Mouse (Mus musculus): ENCODE measurements at regions not wholly inside any gene's neighbourhood (a gene's known extent, or its start where the extent isn't known, plus 50 kb on each side); places are given as distances from the start of the nearest gene placed in this dataset.

GRCm38 (mm10) chr14:58253369-58253968 lies 183.1 kb downstream of the Fgf9 start:
- Histone ChIP-seq H3K4me1 (ENCODE audit: control insufficient read depth, low read depth, low read length) (no peaks in the 10 kb centered on the region), H3K4me3 (ENCODE audit: low read depth, low read length) (no peak overlapping the region), H3K4me2 (ENCODE audit: low read depth, low read length) (no peak overlapping the region), H3K27me3 (ENCODE audit: control insufficient read depth, insufficient read depth, low read depth, low read length) (no peaks in the 10 kb centered on the region), H3K27ac (ENCODE audit: low read length) (no peak overlapping the region), H3K9ac (ENCODE audit: low read depth, low read length) (no peak overlapping the region), H3K36me3 (ENCODE audit: control insufficient read depth, insufficient read depth) (no peaks in the 10 kb centered on the region), H3K9me3 (replicated peaks; ENCODE audit: control insufficient read depth, low read length) (no peaks in the 10 kb centered on the region)
- 52% methylated on average over 3 of the region's 3 CpGs for WGBS (ENCODE audit: insufficient replicate concordance)
- ATAC-seq (ENCODE audit: low read depth): peak; percentile 83

- Histone ChIP-seq H3K9ac (ENCODE audit: low read depth, low read length) (no peak overlapping the region), H3K27me3 (ENCODE audit: control insufficient read depth, insufficient read depth, low read depth, low read length) (no peaks in the 10 kb centered on the region), H3K9me3 (replicated peaks; ENCODE audit: control insufficient read depth, low read length) (no peaks in the 10 kb centered on the region), H3K4me1 (ENCODE audit: control insufficient read depth, low read depth, low read length) (no peaks in the 10 kb centered on the region), H3K4me2 (ENCODE audit: low read depth, low read length) (no peak overlapping the region), H3K36me3 (ENCODE audit: control insufficient read depth, insufficient read depth) (no peaks in the 10 kb centered on the region), H3K27ac (ENCODE audit: low read length) (no peak overlapping the region), H3K4me3 (ENCODE audit: low read depth, low read length) (no peak overlapping the region)
- 63% methylated on average over 1 of the region's 1 CpGs for WGBS (ENCODE audit: insufficient replicate concordance)
- ATAC-seq (ENCODE audit: low read depth): no peak
These were observed 155.5 kb downstream of the Fgf9 start for GRCm38 (mm10) chr14:58225869-58226268.

GRCm38 (mm10) chr14:58224419-58224818 lies 154.1 kb downstream of the Fgf9 start:
- H3K4me2 ChIP-seq (ENCODE audit: low read depth, low read length): no peak overlapping the region

GRCm38 (mm10) chr14:58208401-58208800 lies 138.1 kb downstream of the Fgf9 start:
- 73% methylated on average over 1 of the region's 1 CpGs for WGBS (ENCODE audit: insufficient replicate concordance)
- no peak overlapping the region for H3K4me2 ChIP-seq (ENCODE audit: low read depth, low read length)
- no peaks in the 10 kb centered on the region for H3K4me1 ChIP-seq (ENCODE audit: control insufficient read depth, low read depth, low read length)
- no peak overlapping the region for H3K4me3 ChIP-seq (ENCODE audit: low read depth, low read length)
- H3K36me3 ChIP-seq (ENCODE audit: control insufficient read depth, insufficient read depth): no peaks in the 10 kb centered on the region
- no peak overlapping the region for H3K9ac ChIP-seq (ENCODE audit: low read depth, low read length)
- H3K27me3 ChIP-seq (ENCODE audit: control insufficient read depth, insufficient read depth, low read depth, low read length): no peaks in the 10 kb centered on the region
- ATAC-seq (ENCODE audit: low read depth): no peak
- H3K9me3 ChIP-seq (replicated peaks; ENCODE audit: control insufficient read depth, low read length): no peaks in the 10 kb centered on the region
- H3K27ac ChIP-seq (ENCODE audit: low read length): no peak overlapping the region

More at GRCm38 (mm10) chr14:58224419-58224818, 154.1 kb downstream of the Fgf9 start:
- no peak for ATAC-seq (ENCODE audit: low read depth)
- Histone ChIP-seq H3K36me3 (ENCODE audit: control insufficient read depth, insufficient read depth) (no peaks in the 10 kb centered on the region), H3K9ac (ENCODE audit: low read depth, low read length) (no peak overlapping the region), H3K27me3 (ENCODE audit: control insufficient read depth, insufficient read depth, low read depth, low read length) (no peaks in the 10 kb centered on the region), H3K4me3 (ENCODE audit: low read depth, low read length) (no peak overlapping the region), H3K4me1 (ENCODE audit: control insufficient read depth, low read depth, low read length) (no peaks in the 10 kb centered on the region), H3K9me3 (replicated peaks; ENCODE audit: control insufficient read depth, low read length) (no peaks in the 10 kb centered on the region), H3K27ac (ENCODE audit: low read length) (no peak overlapping the region)
- WGBS (ENCODE audit: insufficient replicate concordance): 73% methylated on average over 3 of the region's 3 CpGs

- no peak overlapping the region for H3K4me2 ChIP-seq (ENCODE audit: low read depth, low read length)
These were observed 132.4 kb downstream of the Fgf9 start for GRCm38 (mm10) chr14:58202607-58203295.

GRCm38 (mm10) chr14:58189948-58190347 lies 119.6 kb downstream of the Fgf9 start:
- H3K4me1 ChIP-seq (ENCODE audit: control insufficient read depth, low read depth, low read length): no peaks in the 10 kb centered on the region
- 71% methylated on average over 15 of the region's 15 CpGs for WGBS (ENCODE audit: insufficient replicate concordance)
- no peaks in the 10 kb centered on the region for H3K27me3 ChIP-seq (ENCODE audit: control insufficient read depth, insufficient read depth, low read depth, low read length)
- H3K9me3 ChIP-seq (replicated peaks; ENCODE audit: control insufficient read depth, low read length): no peaks in the 10 kb centered on the region
- H3K27ac ChIP-seq (ENCODE audit: low read length): no peak overlapping the region
- no peak overlapping the region for H3K9ac ChIP-seq (ENCODE audit: low read depth, low read length)
- no peak for ATAC-seq (ENCODE audit: low read depth)
- H3K36me3 ChIP-seq (ENCODE audit: control insufficient read depth, insufficient read depth): no peaks in the 10 kb centered on the region
- no peak overlapping the region for H3K4me3 ChIP-seq (ENCODE audit: low read depth, low read length)
- no peak overlapping the region for H3K4me2 ChIP-seq (ENCODE audit: low read depth, low read length)

More at GRCm38 (mm10) chr14:58202607-58203295, 132.4 kb downstream of the Fgf9 start:
- Histone ChIP-seq H3K36me3 (ENCODE audit: control insufficient read depth, insufficient read depth) (no peaks in the 10 kb centered on the region), H3K27me3 (ENCODE audit: control insufficient read depth, insufficient read depth, low read depth, low read length) (no peaks in the 10 kb centered on the region), H3K4me1 (ENCODE audit: control insufficient read depth, low read depth, low read length) (no peaks in the 10 kb centered on the region), H3K4me3 (ENCODE audit: low read depth, low read length) (no peak overlapping the region), H3K27ac (ENCODE audit: low read length) (no peak overlapping the region), H3K9me3 (replicated peaks; ENCODE audit: control insufficient read depth, low read length) (no peaks in the 10 kb centered on the region), H3K9ac (ENCODE audit: low read depth, low read length) (no peak overlapping the region)
- ATAC-seq (ENCODE audit: low read depth): no peak
- 53% methylated on average over 6 of the region's 6 CpGs for WGBS (ENCODE audit: insufficient replicate concordance)

- no peaks in the 10 kb centered on the region for H3K9me3 ChIP-seq (replicated peaks; ENCODE audit: control insufficient read depth, low read length)
- H3K27ac ChIP-seq (ENCODE audit: low read length): no peak overlapping the region
- 52% methylated on average over 5 of the region's 5 CpGs for WGBS (ENCODE audit: insufficient replicate concordance)
- H3K27me3 ChIP-seq (ENCODE audit: control insufficient read depth, insufficient read depth, low read depth, low read length): no peaks in the 10 kb centered on the region
- no peak overlapping the region for H3K4me3 ChIP-seq (ENCODE audit: low read depth, low read length)
- H3K36me3 ChIP-seq (ENCODE audit: control insufficient read depth, insufficient read depth): no peaks in the 10 kb centered on the region
- no peak overlapping the region for H3K4me2 ChIP-seq (ENCODE audit: low read depth, low read length)
- H3K9ac ChIP-seq (ENCODE audit: low read depth, low read length): no peak overlapping the region
- ATAC-seq (ENCODE audit: low read depth): no peak
- H3K4me1 ChIP-seq (ENCODE audit: control insufficient read depth, low read depth, low read length): no peaks in the 10 kb centered on the region
These were observed 112.5 kb downstream of the Fgf9 start for GRCm38 (mm10) chr14:58182869-58183268.

- no peaks in the 10 kb centered on the region for H3K27me3 ChIP-seq (ENCODE audit: control insufficient read depth, insufficient read depth, low read depth, low read length)
- H3K27ac ChIP-seq (ENCODE audit: low read length): no peak overlapping the region
- H3K4me2 ChIP-seq (ENCODE audit: low read depth, low read length): no peak overlapping the region
- ATAC-seq (ENCODE audit: low read depth): no peak
- H3K9me3 ChIP-seq (replicated peaks; ENCODE audit: control insufficient read depth, low read length): no peaks in the 10 kb centered on the region
- H3K36me3 ChIP-seq (ENCODE audit: control insufficient read depth, insufficient read depth): no peaks in the 10 kb centered on the region
- no peak overlapping the region for H3K4me3 ChIP-seq (ENCODE audit: low read depth, low read length)
- H3K4me1 ChIP-seq (ENCODE audit: control insufficient read depth, low read depth, low read length): no peaks in the 10 kb centered on the region
- no peak overlapping the region for H3K9ac ChIP-seq (ENCODE audit: low read depth, low read length)
These were observed 110.4 kb downstream of the Fgf9 start for GRCm38 (mm10) chr14:58180724-58181123.

GRCm38 (mm10) chr14:58175651-58176363 lies 105.5 kb downstream of the Fgf9 start:
- ATAC-seq (ENCODE audit: low read depth): no peak
- H3K9ac ChIP-seq (ENCODE audit: low read depth, low read length): no peak overlapping the region
- 58% methylated on average over 5 of the region's 5 CpGs for WGBS (ENCODE audit: insufficient replicate concordance)
- no peak overlapping the region for H3K27ac ChIP-seq (ENCODE audit: low read length)
- H3K4me3 ChIP-seq (ENCODE audit: low read depth, low read length): no peak overlapping the region
- no peak overlapping the region for H3K4me2 ChIP-seq (ENCODE audit: low read depth, low read length)
- H3K36me3 ChIP-seq (ENCODE audit: control insufficient read depth, insufficient read depth): no peaks in the 10 kb centered on the region
- H3K27me3 ChIP-seq (ENCODE audit: control insufficient read depth, insufficient read depth, low read depth, low read length): no peaks in the 10 kb centered on the region
- H3K4me1 ChIP-seq (ENCODE audit: control insufficient read depth, low read depth, low read length): no peaks in the 10 kb centered on the region
- no peaks in the 10 kb centered on the region for H3K9me3 ChIP-seq (replicated peaks; ENCODE audit: control insufficient read depth, low read length)
